ENCODE assay signal across 27 mouse cellular contexts in genomic region chr17:15197361-15197760, GRCm38 (mm10).
"Had no signal": no experiment of that assay in that cellular context is flagged by ENCODE, and none has a peak within 500 bp of the region (broad histone marks: within the 10 kb centered on the region; RNA-seq: fewer than 3 reads in every experiment).

No protein-coding gene starts in this region.

- ATAC-seq: hindbrain, postnatal 0 days; intestine, embryonic 16.5 days; liver, embryonic 12.5 days had no signal

- H3K9me3 ChIP-seq: heart, embryonic 13.5 days; heart, embryonic 15.5 days; hindbrain, embryonic 13.5 days; hindbrain, embryonic 15.5 days; kidney, embryonic 15.5 days; limb, embryonic 13.5 days; limb, embryonic 15.5 days; liver, embryonic 12.5 days had no signal

- DNase-seq: gastrocnemius, postnatal 14 days; gastrocnemius, postnatal 36 days; heart, adult 11 months; heart, adult 2 months; heart, postnatal 14 days; heart, postnatal 36 days; kidney, adult 11 months; kidney, adult 2 months; kidney, adult 9 months; kidney, postnatal 14 days; kidney, postnatal 36 days; layer of hippocampus, adult 9-11 months; layer of hippocampus, postnatal 36 days; left cerebral cortex, postnatal 4 days had no signal

- H3K36me3 ChIP-seq: heart, embryonic 13.5 days; heart, embryonic 15.5 days; hindbrain, embryonic 13.5 days; hindbrain, embryonic 15.5 days; kidney, embryonic 15.5 days; limb, embryonic 13.5 days; limb, embryonic 15.5 days; liver, embryonic 12.5 days had no signal

- H3K27me3 ChIP-seq: hindbrain, embryonic 15.5 days; limb, embryonic 13.5 days; limb, embryonic 15.5 days had no signal

- H3K4me3 ChIP-seq: heart, adult 2 months; heart, embryonic 13.5 days; heart, embryonic 15.5 days; hindbrain, embryonic 13.5 days; hindbrain, embryonic 15.5 days; kidney, embryonic 15.5 days; limb, embryonic 13.5 days; limb, embryonic 15.5 days; liver, embryonic 12.5 days had no signal

- H3K27ac ChIP-seq: heart, adult 2 months; heart, embryonic 13.5 days; heart, embryonic 15.5 days; hindbrain, embryonic 13.5 days; hindbrain, embryonic 15.5 days; hindbrain, postnatal 0 days; kidney, embryonic 15.5 days; kidney, postnatal 0 days; limb, embryonic 13.5 days; limb, embryonic 15.5 days; liver, embryonic 12.5 days; liver, embryonic 14.5 days had no signal

- H3K9ac ChIP-seq: heart, embryonic 13.5 days; heart, embryonic 15.5 days; hindbrain, embryonic 13.5 days; hindbrain, embryonic 15.5 days; kidney, embryonic 15.5 days; limb, embryonic 13.5 days; limb, embryonic 15.5 days; liver, embryonic 12.5 days; liver, embryonic 14.5 days had no signal

- H3K4me2 ChIP-seq: heart, embryonic 11.5 days; heart, embryonic 13.5 days; heart, embryonic 15.5 days; hindbrain, embryonic 13.5 days; hindbrain, embryonic 15.5 days; kidney, embryonic 15.5 days; limb, embryonic 13.5 days; limb, embryonic 15.5 days; liver, embryonic 12.5 days had no signal
